ENCODE assay signal across 10 mouse cellular contexts in genomic region chr10:94380662-94381392, GRCm38 (mm10).
A peak's percentile ranks its signal among the peaks of the same experiment; 100 is the strongest.
DNase-seq lines count a peak whose midpoint lies in the region; ATAC-seq lines count a peak whose summit lies in the region.
"Had no signal": no experiment of that assay in that cellular context is flagged by ENCODE, and none has a peak within 500 bp of the region (broad histone marks: within the 10 kb centered on the region; RNA-seq: fewer than 3 reads in every experiment).

No protein-coding gene starts in this region.

- 57% methylated on average over 9 of the region's 9 CpGs for WGBS in midbrain, embryonic 10.5 days
- WGBS in midbrain, embryonic 13.5 days = 39% methylated on average over 9 of the region's 9 CpGs
- WGBS in kidney, embryonic 14.5 days = 51% methylated on average over 9 of the region's 9 CpGs

- H3K4me1 ChIP-seq in midbrain, embryonic 10.5 days = peaks cover 27% of the 10 kb centered on the region
- H3K4me1 ChIP-seq in midbrain, embryonic 13.5 days (replicated peaks) = peaks cover 38% of the 10 kb centered on the region
- peaks cover 20% of the 10 kb centered on the region; the same call in 1 of the 2 replicates for H3K4me1 ChIP-seq in kidney, embryonic 14.5 days (ENCODE audit: control insufficient read depth, insufficient read depth, low read length)

- DNase-seq in midbrain, embryonic 10.5 days (ENCODE audit: low spot score) = peak; percentile 25
- peak; percentile 45 for DNase-seq in embryo, embryonic 10 days (ENCODE audit: low spot score)
- peak; percentile 73 for DNase-seq in lung, postnatal 36 days
- no peak for DNase-seq in natural killer cell, adult 2 months (ENCODE audit: low spot score in 2 of 2)
- DNase-seq in c-Kit-positive CD71-positive TER-119-positive erythroid progenitor cells, embryonic 14.5 days (ENCODE audit: low spot score) = no peak
- no peak for DNase-seq in ovary, adult 18-20 months (ENCODE audit: low spot score)
- DNase-seq: liver had no signal

- no peaks in the 10 kb centered on the region for H3K27me3 ChIP-seq in midbrain, embryonic 10.5 days (ENCODE audit: low read depth, poor library complexity, severe bottlenecking)
- no peaks in the 10 kb centered on the region for H3K27me3 ChIP-seq in midbrain, embryonic 13.5 days
- no peaks in the 10 kb centered on the region for H3K27me3 ChIP-seq in kidney, embryonic 14.5 days (ENCODE audit: control insufficient read depth, insufficient read depth, low read length)

- no peak for ATAC-seq in midbrain, embryonic 13.5 days
- peak; percentile 74; the same call in 1 of the 2 replicates for ATAC-seq in kidney, embryonic 14.5 days (ENCODE audit: low FRiP score, low TSS enrichment)

- H3K4me2 ChIP-seq in midbrain, embryonic 13.5 days (replicated peaks) = no peak overlapping the region
- no peak overlapping the region for H3K4me2 ChIP-seq in kidney, embryonic 14.5 days (replicated peaks; ENCODE audit: low read depth, low read length)

- no peaks in the 10 kb centered on the region for H3K36me3 ChIP-seq in midbrain, embryonic 10.5 days
- H3K36me3 ChIP-seq in midbrain, embryonic 13.5 days = peaks cover 7% of the 10 kb centered on the region
- no peaks in the 10 kb centered on the region for H3K36me3 ChIP-seq in kidney, embryonic 14.5 days (ENCODE audit: control insufficient read depth, insufficient read depth, low read length)

- H3K9me3 ChIP-seq in midbrain, embryonic 10.5 days (replicated peaks) = peaks cover 12% of the 10 kb centered on the region
- H3K9me3 ChIP-seq in midbrain, embryonic 13.5 days = peaks cover 9% of the 10 kb centered on the region
- H3K9me3 ChIP-seq in kidney, embryonic 14.5 days (ENCODE audit: control insufficient read depth, low read length) = peaks cover 10% of the 10 kb centered on the region

- H3K27ac ChIP-seq in midbrain, embryonic 10.5 days (replicated peaks) = peak overlapping the region; percentile 69
- no peak overlapping the region for H3K27ac ChIP-seq in midbrain, embryonic 13.5 days
- no peak overlapping the region for H3K27ac ChIP-seq in kidney, embryonic 14.5 days (ENCODE audit: low read depth, low read length)
- H3K27ac ChIP-seq: heart, adult 2 months had no signal

- H3K4me3 ChIP-seq in midbrain, embryonic 10.5 days = no peak overlapping the region
- no peak overlapping the region for H3K4me3 ChIP-seq in midbrain, embryonic 13.5 days (replicated peaks)
- no peak overlapping the region for H3K4me3 ChIP-seq in kidney, embryonic 14.5 days (ENCODE audit: low read length)
- H3K4me3 ChIP-seq: heart, adult 2 months had no signal

- no peak overlapping the region for H3K9ac ChIP-seq in midbrain, embryonic 13.5 days (replicated peaks)
- H3K9ac ChIP-seq in kidney, embryonic 14.5 days (ENCODE audit: low read depth, low read length) = no peak overlapping the region

Comparison
In these comparisons a context has a peak if more than half of its experiments do, and no peak if none do; other contexts are left out.
1. DNase-seq: peak in midbrain, embryonic 10.5 days (single experiment), embryo, embryonic 10 days (single experiment) and lung, postnatal 36 days (single experiment); none in natural killer cell, adult 2 months (0 of 2), c-Kit-positive CD71-positive TER-119-positive erythroid progenitor cells, embryonic 14.5 days (single experiment) and ovary, adult 18-20 months (single experiment).